Mouse (Mus musculus) kidney, postnatal 0 days (tissue): ENCODE measurements around the gene Prkaca. TPM values are rescaled to one million over a fixed set of nuclear protein-coding genes. Genes with fewer than 3 reads are reported as not detected.
A peak's percentile ranks its signal among the peaks of the same experiment; 100 is the strongest.

Source experiments
- ATAC-seq: fragments of 200-750 bp; cut with Nextera tagmentation; replicated peaks from 2 replicates; pipeline ENCODE4 v1.8.0; 2017; ENCODE audit warnings: low read depth, moderate number of reproducible peaks, moderate TSS enrichment, moderate library complexity; ENCODE audit not compliant: low FRiP score
- DNase-seq: peaks from one replicate; pipeline ENCODE4 v3.0.0-alpha.2; 2016; ENCODE audit warnings: low spot score
- H3K27ac ChIP-seq: fragments of 300-500 bp; sonication (generic); 2 replicates; pipeline ENCODE4 v1.5.1; 2014; ENCODE audit warnings: mild to moderate bottlenecking
- H3K27me3 ChIP-seq: fragments of 300-500 bp; sonication (generic); 2 replicates; pipeline ENCODE4 v1.6.1; 2014; ENCODE audit warnings: low read length, mixed read lengths; ENCODE audit not compliant: insufficient read depth
- H3K36me3 ChIP-seq: fragments of 300-500 bp; sonication (generic); 2 replicates; pipeline ENCODE4 v1.6.1; 2014; ENCODE audit warnings: low read length, mixed read lengths; ENCODE audit not compliant: insufficient read depth
- H3K4me1 ChIP-seq: fragments of 300-500 bp; sonication (generic); replicated peaks from 2 replicates; pipeline ENCODE4 v1.6.1; 2014; ENCODE audit warnings: antibody characterized with exemption, low read length, mixed read lengths; ENCODE audit not compliant: insufficient read depth
- H3K4me2 ChIP-seq: fragments of 300-500 bp; sonication (generic); 2 replicates; pipeline ENCODE4 v1.6.1; 2014; ENCODE audit warnings: mild to moderate bottlenecking, low read length, moderate library complexity, mixed read lengths
- H3K4me3 ChIP-seq: fragments of 300-500 bp; sonication (generic); replicated peaks from 2 replicates; pipeline ENCODE4 v1.5.1; 2014; ENCODE audit warnings: low read depth, low read length
- H3K9ac ChIP-seq: fragments of 300-500 bp; sonication (generic); 2 replicates; pipeline ENCODE4 v1.6.1; 2014; ENCODE audit warnings: low read depth, low read length
- H3K9me3 ChIP-seq: fragments of 300-500 bp; sonication (generic); replicated peaks from 2 replicates; pipeline ENCODE4 v1.6.1; 2016; ENCODE audit warnings: low read length, inconsistent platforms, mixed read lengths
- CTCF ChIP-seq: IDR thresholded peaks from 2 replicates; pipeline ENCODE4 v1.5.1; 2016; ENCODE audit warnings: antibody characterized with exemption, low read depth, mild to moderate bottlenecking, moderate library complexity
- WGBS: fragments of 180-500 bp; shearing (Covaris S2); extraction: QIAGEN DNeasy Blood & Tissue Kit; methylation state at CpG from one replicate; pipeline ENCODE4 v1.1.7; 2014; 5-methylcytosine and 5-hydroxymethylcytosine counted together
- microRNA counts: library from miRNA; unstranded; fragments of <30 nt; microRNA quantifications from one replicate; lab custom pipeline; 2015
- microRNA-seq: library from miRNA; unstranded; fragments of <30 nt; microRNA quantifications from one replicate; pipeline ENCODE4, GENCODE M21; 2016
- polyA plus RNA-seq: library from polyadenylated mRNA; unstranded; fragments of >200 nt; fragmentation: Nextera tagmentation; extraction: Ambion mirVana; gene quantifications from 2 replicates; pipeline ENCODE4 v1.2.1, GENCODE M21; 2015

The Prkaca gene
- polyA plus RNA-seq, 1 experiment from 2014 or later = 104 TPM

DNA sequence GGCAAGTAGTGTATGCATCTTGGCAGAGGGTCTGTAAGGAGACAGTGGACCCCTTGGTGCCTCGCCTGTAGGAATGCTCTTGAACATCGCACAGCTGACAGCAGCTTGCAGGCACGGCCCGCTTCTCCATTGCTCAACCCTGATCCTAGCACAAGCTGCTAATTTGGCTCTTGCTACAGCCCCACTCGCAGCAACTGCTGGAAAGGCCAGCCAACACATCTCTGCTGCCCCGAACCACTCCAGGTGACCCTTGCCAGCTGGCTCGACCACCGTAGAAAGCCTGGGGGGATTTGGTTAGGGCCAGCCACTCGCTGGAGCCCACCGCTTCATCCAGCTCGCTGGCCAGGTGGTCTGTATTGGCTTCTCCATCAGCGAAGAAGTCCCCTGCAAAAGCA, 70.2 kb downstream of the Prkaca start:
- TF ChIP-seq CTCF = no peak
- 43% methylated on average over 12 of the region's 12 CpGs for WGBS

DNA sequence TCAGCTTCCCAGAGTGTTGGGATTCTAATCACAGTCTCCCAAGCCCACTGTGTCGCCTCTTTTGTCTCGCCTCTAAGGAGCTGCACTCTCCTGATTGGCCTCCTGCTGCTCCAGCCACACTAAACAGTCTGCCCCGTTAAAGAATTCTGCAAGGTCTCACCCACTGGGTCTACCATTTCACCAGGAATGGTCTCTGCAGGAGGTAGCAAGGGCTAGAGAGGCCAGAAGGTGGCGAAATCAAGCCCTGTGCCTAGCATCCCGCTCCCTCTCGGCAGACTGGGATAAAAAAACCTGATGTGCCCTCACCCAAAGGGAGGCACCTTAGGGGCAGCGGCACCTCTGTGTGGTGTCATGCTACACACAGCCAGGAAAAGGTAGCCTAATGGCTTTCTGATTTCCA, 71.3 kb downstream of the Prkaca start:
- no peak overlapping the region for H3K4me3 ChIP-seq
- no peak for ATAC-seq
- H3K27me3 ChIP-seq = peaks cover 15% of the 10 kb centered on the region

More for the DNA sequence above, 70.2 kb downstream of the Prkaca start:
- ATAC-seq (no peak), DNase-seq (no peak)
- no peak overlapping the region for H3K27ac ChIP-seq
- H3K9ac ChIP-seq = no peak overlapping the region
- H3K27me3 ChIP-seq = peaks cover 15% of the 10 kb centered on the region
- peak overlapping the region; percentile 22; the same call in 1 of the 2 replicates for H3K4me3 ChIP-seq
- peak overlapping the region; percentile 56 for H3K4me2 ChIP-seq
- H3K4me1 ChIP-seq = no peaks in the 10 kb centered on the region; the same call in 1 of the 2 replicates
- H3K9me3 ChIP-seq = no peaks in the 10 kb centered on the region
- no peaks in the 10 kb centered on the region for H3K36me3 ChIP-seq

DNA sequence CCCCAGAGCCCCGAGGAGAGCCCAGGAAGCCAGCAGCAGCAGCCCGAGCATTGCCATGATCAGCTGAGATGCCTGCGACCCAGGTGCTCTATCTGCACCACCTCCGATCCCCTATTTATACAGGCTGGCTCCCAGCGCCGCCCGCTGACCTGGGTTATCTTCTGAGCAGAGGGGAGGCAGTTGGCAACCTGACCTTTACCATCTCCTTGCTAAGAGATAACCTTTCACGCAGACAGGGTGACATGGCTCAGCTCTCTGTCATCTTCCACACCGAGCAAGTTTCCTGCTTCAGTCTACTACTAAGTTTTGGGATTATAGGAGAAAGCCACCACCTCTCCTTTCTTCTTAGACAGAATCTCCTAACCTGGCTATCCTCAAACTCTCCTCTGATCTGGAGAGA, 72.1 kb downstream of the Prkaca start, which contains the start of gene Rln3:
Gene Rln3 (minus strand): TSS at position 101 of the 400 bp plus-strand sequence.
- ATAC-seq (no peak), DNase-seq (no peak)
- Histone ChIP-seq H3K4me2 (peak within 1 kb of the TSS; percentile 31), H3K4me1 (no peaks in the 10 kb centered on the region; the same call in 1 of the 2 replicates), H3K27me3 (peaks cover 15% of the 10 kb centered on the region), H3K36me3 (no peaks in the 10 kb centered on the region), H3K27ac (no peak within 1 kb of the TSS), H3K9ac (no peak within 1 kb of the TSS), H3K9me3 (no peaks in the 10 kb centered on the region), H3K4me3 (no peak within 1 kb of the TSS)
- no peak for TF ChIP-seq CTCF
- WGBS = 14% methylated on average over 9 of the region's 9 CpGs

More for the DNA sequence above, 71.3 kb downstream of the Prkaca start:
- Histone ChIP-seq H3K4me1 (no peaks in the 10 kb centered on the region; the same call in 1 of the 2 replicates), H3K9ac (no peak overlapping the region), H3K36me3 (no peaks in the 10 kb centered on the region), H3K4me2 (no peak overlapping the region), H3K9me3 (no peaks in the 10 kb centered on the region), H3K27ac (no peak overlapping the region)
- WGBS = 18% methylated on average over 7 of the region's 7 CpGs
- no peak for DNase-seq
- peak; percentile 30; the same call in 1 of the 2 replicates for TF ChIP-seq CTCF

MicroRNAs within 50 kb of the gene (microRNA counts, 519-probe panel; counts per million panel counts)
- microRNA mmu-miR-1199 (lab: Ali Mortazavi, UCI) = 330 counts per million, percentile 68 among the panel's probes with 10 or more counts

Small RNAs within 50 kb of the gene (microRNA-seq; reads per million reads assigned to microRNA genes)
- gene Gm44330 (not detected), gene Gm44450 (not detected), gene Mir1199 (6.2 reads per million, percentile 18 among the genes with 10 or more reads in this experiment), gene Mir8111 (1.8 reads per million)

Other genes with a start within 250 kb of the Prkaca start
- 37.8 and 40.8 TPM in 2 replicates for gene Adgre5, start 231.7 kb upstream of the Prkaca start, polyA plus RNA-seq
- 11.5 and 14.4 TPM in 2 replicates for gene Adgrl1, start 72.9 kb upstream of the Prkaca start, polyA plus RNA-seq
- gene Gm10644, start 17.8 kb upstream of the Prkaca start, polyA plus RNA-seq = 0.46 and 0.47 TPM in 2 replicates
- 23.0 and 27.8 TPM in 2 replicates for gene Asf1b, start 17.5 kb upstream of the Prkaca start, polyA plus RNA-seq
- gene Samd1, start 24.7 kb downstream of the Prkaca start, polyA plus RNA-seq = 6.7 and 7.2 TPM in 2 replicates
- gene 1700067K01Rik, start 28.5 kb downstream of the Prkaca start, polyA plus RNA-seq = 1.1 and 1.7 TPM in 2 replicates
- gene 2210011C24Rik, start 39.2 kb downstream of the Prkaca start, polyA plus RNA-seq = 15.8 and 21.0 TPM in 2 replicates
- 12.7 and 15.7 TPM in 2 replicates for gene Palm3, start 48.5 kb downstream of the Prkaca start, polyA plus RNA-seq
- gene Il27ra, start 69.6 kb downstream of the Prkaca start, polyA plus RNA-seq = 1.2 and 1.3 TPM in 2 replicates
- not detected in 2 replicates for gene Rln3, start 72.0 kb downstream of the Prkaca start, polyA plus RNA-seq
- gene Gm10643, start 92.1 kb downstream of the Prkaca start, polyA plus RNA-seq = 1.8 TPM in 2 replicates
- 6.7 and 7.4 TPM in 2 replicates for gene Rfx1, start 93.8 kb downstream of the Prkaca start, polyA plus RNA-seq
- gene Dcaf15, start 131.8 kb downstream of the Prkaca start, polyA plus RNA-seq = 7.5 TPM in 2 replicates
- gene Podnl1, start 153.0 kb downstream of the Prkaca start, polyA plus RNA-seq = 0.05 and 0.14 TPM in 2 replicates
- gene Cc2d1a, start 174.9 kb downstream of the Prkaca start, polyA plus RNA-seq = 17.2 and 19.1 TPM in 2 replicates
- gene 4930432K21Rik, start 175.0 kb downstream of the Prkaca start, polyA plus RNA-seq = 1.3 and 1.6 TPM in 2 replicates
- gene Nanos3, start 212.2 kb downstream of the Prkaca start, polyA plus RNA-seq = 8.6 and 9.6 TPM in 2 replicates